In the genomic region with DNA sequence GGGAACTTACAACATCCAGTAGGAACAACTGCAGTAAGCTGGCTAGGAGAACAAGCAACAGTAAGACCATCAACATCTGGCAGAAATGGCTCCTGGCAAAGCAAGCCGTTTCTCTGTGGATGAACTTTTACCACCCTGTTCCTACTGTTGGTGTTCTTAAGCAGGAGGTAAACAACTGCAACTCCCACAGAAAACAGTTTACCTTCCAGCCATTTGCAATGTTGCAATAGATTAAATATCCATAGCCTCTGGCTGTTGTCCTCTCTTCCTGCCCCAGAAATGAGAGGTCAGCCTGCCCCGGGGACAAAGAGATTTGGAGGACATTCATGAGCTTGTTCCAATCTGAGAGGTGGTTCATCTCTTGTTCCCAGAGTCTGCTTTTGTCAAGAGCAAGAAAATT, we compare ENCODE assay signal across 18 mouse cellular contexts. TPM values are rescaled to one million over a fixed set of nuclear protein-coding genes. Genes with fewer than 3 reads are reported as not detected.
A peak's percentile ranks its signal among the peaks of the same experiment; 100 is the strongest.
DNase-seq lines count a peak whose midpoint lies in the region; ATAC-seq and TF ChIP-seq lines count a peak whose summit lies in the region.
"Had no signal": no experiment of that assay in that cellular context is flagged by ENCODE, and none has a peak within 500 bp of the region (broad histone marks: within the 10 kb centered on the region; RNA-seq: fewer than 3 reads in every experiment).

No protein-coding gene starts in this region.

- TF ChIP-seq POLR2A in liver, adult 2 months (IDR thresholded peaks at IDR 0.05; ENCODE audit: extremely low read depth, insufficient read depth, low read length), result no peak

- 10% methylated on average over 2 of the region's 2 CpGs for WGBS in liver, adult 2 months
- 62% methylated on average over 2 of the region's 2 CpGs for WGBS in liver, embryonic 12.5 days (ENCODE audit: insufficient replicate concordance)

- no peaks in the 10 kb centered on the region for H3K9me3 ChIP-seq in liver, embryonic 12.5 days (replicated peaks)
- H3K9me3 ChIP-seq: embryonic facial prominence, embryonic 10.5 days; embryonic facial prominence, embryonic 12.5 days; forebrain, embryonic 13.5 days; forebrain, embryonic 15.5 days had no signal

- TF ChIP-seq CTCF in liver, adult 2 months (IDR thresholded peaks at IDR 0.05; ENCODE audit: low read depth, low read length), result no peak

- H3K27me3 ChIP-seq in liver, adult 2 months (ENCODE audit: control insufficient read depth, insufficient read depth, low read length), result no peaks in the 10 kb centered on the region
- H3K27me3 ChIP-seq in liver, embryonic 12.5 days (replicated peaks), result no peaks in the 10 kb centered on the region
- H3K27me3 ChIP-seq: embryonic facial prominence, embryonic 12.5 days; forebrain, embryonic 13.5 days; forebrain, embryonic 15.5 days had no signal

- no peak overlapping the region for H3K4me3 ChIP-seq in liver, adult 2 months (ENCODE audit: insufficient read depth, low read depth, low read length)
- no peak overlapping the region for H3K4me3 ChIP-seq in liver, embryonic 12.5 days
- H3K4me3 ChIP-seq: embryonic facial prominence, embryonic 10.5 days; embryonic facial prominence, embryonic 12.5 days; forebrain, embryonic 13.5 days; forebrain, embryonic 15.5 days had no signal

- H3K27ac ChIP-seq in liver, adult 2 months (replicated peaks; ENCODE audit: insufficient read depth, low read depth, low read length), result peak overlapping the region; percentile 87
- H3K27ac ChIP-seq in liver, embryonic 12.5 days, result no peak overlapping the region
- H3K27ac ChIP-seq: embryonic facial prominence, embryonic 10.5 days; embryonic facial prominence, embryonic 12.5 days; forebrain, embryonic 13.5 days; forebrain, embryonic 15.5 days had no signal

- H3K4me2 ChIP-seq in liver, embryonic 12.5 days, result no peak overlapping the region
- H3K4me2 ChIP-seq: embryonic facial prominence, embryonic 12.5 days; forebrain, embryonic 13.5 days; forebrain, embryonic 15.5 days had no signal

- no peaks in the 10 kb centered on the region; the same call in 1 of the 2 replicates for H3K79me2 ChIP-seq in liver, adult 2 months (ENCODE audit: control insufficient read depth, insufficient read depth, low read length)

- DNase-seq in liver, adult 2 months (ENCODE audit: extremely low read depth, low read depth, low spot score), result peak; percentile 99
- peak; percentile 21 for DNase-seq in ovary, adult 18-20 months (ENCODE audit: low spot score)
- no peak for DNase-seq in ovary, postnatal 10 days (ENCODE audit: low spot score)
- peak; percentile 85 for DNase-seq in adipocyte (ENCODE audit: low spot score)
- DNase-seq in urinary bladder, postnatal 36 days (ENCODE audit: low spot score in 2 of 2), result no peak
- DNase-seq: adrenal gland, adult 8-10 months; adrenal gland, postnatal 14 days; adrenal gland, postnatal 36 days; cerebellum, adult 11-12 months; cerebellum, adult 2 months; cerebellum, adult 9-10 months; cerebellum, postnatal 10 days; cerebellum, postnatal 25 days had no signal

- H3K9ac ChIP-seq in liver, adult 2 months (ENCODE audit: low read depth, low read length), result no peak overlapping the region
- H3K9ac ChIP-seq in liver, embryonic 12.5 days, result no peak overlapping the region
- H3K9ac ChIP-seq: embryonic facial prominence, embryonic 12.5 days; forebrain, embryonic 13.5 days; forebrain, embryonic 15.5 days had no signal

- no peaks in the 10 kb centered on the region for H3K36me3 ChIP-seq in liver, adult 2 months (ENCODE audit: control insufficient read depth, insufficient read depth, low read length)
- no peaks in the 10 kb centered on the region for H3K36me3 ChIP-seq in liver, embryonic 12.5 days
- H3K36me3 ChIP-seq: embryonic facial prominence, embryonic 10.5 days; embryonic facial prominence, embryonic 12.5 days; forebrain, embryonic 15.5 days had no signal

- no peak for ATAC-seq in liver, embryonic 12.5 days
- ATAC-seq: forebrain, embryonic 13.5 days; forebrain, embryonic 15.5 days had no signal

- H3K4me1 ChIP-seq in liver, adult 2 months (ENCODE audit: control insufficient read depth, insufficient read depth, low read length), result peaks cover 11% of the 10 kb centered on the region; the same call in 1 of the 2 replicates
- H3K4me1 ChIP-seq in liver, embryonic 12.5 days, result no peaks in the 10 kb centered on the region
- H3K4me1 ChIP-seq: forebrain, embryonic 15.5 days had no signal

RNA-seq across cellular contexts. Expression of a gene that starts 29.5 kb away (rescaled TPM):
- 14.1 and 17.1 TPM in 2 replicates for total RNA-seq in liver, adult 2 months (2014; rRNA removed)
- polyA plus RNA-seq in liver, adult 2 months (2012; rRNA removed), result 7.6 and 8.7 TPM in 2 replicates
- 9.5 and 11.6 TPM in 2 replicates for polyA plus RNA-seq in liver, embryonic 12.5 days (2016; fragmentation: Nextera tagmentation; extraction: Ambion mirVana)

Comparison
In these comparisons a context has a peak if more than half of its experiments do, and no peak if none do; other contexts are left out.
1. DNase-seq: peak in liver, adult 2 months (single experiment), ovary, adult 18-20 months (single experiment) and adipocyte (single experiment); none in ovary, postnatal 10 days (single experiment) and urinary bladder, postnatal 36 days (0 of 2).